Mouse (Mus musculus) thymus, adult 18-20 months (tissue): ENCODE data around the gene Txnrd2.

Experiments
- DNase-seq, 2 experiments: peaks; one replicate each; pipeline ENCODE4 v3.0.0; 2022; ENCODE audit warnings: mixed read lengths in 2 of 2

Gene Txnrd2

DNA sequence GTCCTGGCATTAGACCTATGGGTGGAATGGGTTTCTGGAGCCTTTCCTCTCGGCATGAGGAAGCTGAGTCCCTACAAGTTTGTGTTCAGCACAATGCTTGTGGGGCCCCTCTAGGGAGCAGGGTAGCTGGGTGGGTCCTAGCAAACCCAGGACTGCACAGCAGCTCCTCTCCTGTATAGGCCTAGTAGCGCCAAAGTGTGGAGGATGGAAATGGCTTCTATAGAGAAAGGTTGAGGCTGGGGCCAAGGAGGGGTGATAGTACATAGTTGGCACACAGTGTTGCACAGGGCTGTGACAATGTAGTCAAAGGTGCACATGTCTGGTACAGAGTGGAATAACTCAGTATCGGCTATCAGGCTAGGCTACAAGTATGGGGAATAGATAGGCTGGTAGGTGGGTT lies 32.1 kb upstream of the Txnrd2 start:
- DNase-seq = no peak

DNA sequence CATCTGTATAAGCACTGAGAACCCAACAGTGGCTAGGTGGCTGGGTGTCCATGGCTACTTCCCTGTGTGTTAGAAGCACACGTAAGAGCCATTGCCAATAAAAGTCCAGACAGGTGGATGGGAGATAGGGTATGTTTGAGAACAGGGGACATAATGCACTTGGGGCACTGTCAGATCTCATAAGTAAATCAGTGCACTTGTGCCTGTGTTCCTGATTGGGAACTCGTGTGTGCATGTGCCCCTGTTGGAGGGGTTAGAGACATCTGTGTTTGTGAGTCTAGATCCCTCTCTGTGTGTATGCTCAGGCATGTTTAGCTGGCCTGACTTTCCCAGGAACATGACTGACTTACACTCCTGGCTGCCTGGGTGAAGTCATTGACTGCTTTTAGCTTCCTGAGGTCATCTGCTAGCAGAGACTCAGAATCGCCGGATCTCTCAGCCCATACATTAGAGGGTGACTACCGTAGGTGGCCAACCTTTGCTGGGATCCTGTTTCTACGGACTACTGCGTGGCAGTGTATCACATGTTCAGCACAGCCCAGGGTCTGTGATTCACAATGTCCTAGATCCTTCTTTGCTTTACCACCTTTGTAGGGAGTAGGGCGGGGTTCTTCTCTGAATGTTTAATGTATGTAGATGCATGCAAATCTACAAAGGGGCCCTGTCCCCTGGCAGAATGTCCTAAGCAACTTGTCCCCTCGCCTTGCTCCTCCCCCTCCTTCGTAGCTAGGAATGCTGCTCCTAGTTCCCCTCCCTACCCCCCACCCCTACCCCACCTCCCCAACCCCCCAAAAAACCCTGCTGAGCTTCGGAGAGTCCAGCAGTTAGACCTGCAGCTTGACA lies 31.2 kb upstream of the Txnrd2 start:
- DNase-seq = no peak

- no peak for DNase-seq
Observed at GRCm38 (mm10) chr16:18395620-18396036, 30.6 kb upstream of the Txnrd2 start.

GRCm38 (mm10) chr16:18396201-18396600 lies 30.0 kb upstream of the Txnrd2 start:
- no peak for DNase-seq

GRCm38 (mm10) chr16:18396791-18397621 lies 29.2 kb upstream of the Txnrd2 start:
- no peak for DNase-seq

GRCm38 (mm10) chr16:18400028-18400427 lies 26.2 kb upstream of the Txnrd2 start:
- no peak for DNase-seq

DNA sequence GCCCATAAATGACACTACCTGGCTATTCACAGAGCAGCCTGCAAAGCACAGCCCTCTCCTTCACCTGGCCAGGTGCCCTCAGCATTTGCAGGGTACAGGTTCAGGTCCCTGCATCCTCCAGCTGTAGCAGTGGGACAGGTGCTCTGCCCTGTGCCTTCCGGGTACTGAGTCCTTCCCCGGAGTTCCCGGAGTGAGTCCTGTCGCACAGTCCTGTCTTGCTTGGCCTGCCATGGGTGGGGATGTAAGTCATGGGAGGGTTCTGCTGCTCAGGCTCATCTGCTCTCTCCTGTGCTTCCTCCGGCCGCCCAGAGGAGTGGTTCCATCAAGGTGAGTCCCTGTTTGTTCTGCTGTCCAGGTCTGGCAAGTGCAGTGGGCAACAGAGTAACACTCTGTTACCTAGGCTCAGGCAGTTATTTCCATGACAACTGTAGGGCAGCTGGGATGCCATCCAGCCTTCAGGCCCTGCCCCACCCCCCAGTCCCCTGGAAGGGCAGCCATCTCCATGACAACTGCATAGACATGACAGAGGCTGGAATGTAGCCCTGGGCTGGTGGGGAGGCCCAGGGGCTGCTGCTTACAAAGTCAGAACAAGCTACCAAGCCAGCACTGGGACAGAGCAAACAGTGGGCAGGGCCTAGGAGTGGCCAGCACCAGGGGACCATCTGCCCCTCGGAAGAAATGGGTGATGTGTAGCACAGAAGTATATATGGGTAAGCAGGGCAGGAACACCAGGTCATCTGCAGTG lies 25.5 kb upstream of the Txnrd2 start:
- DNase-seq = no peak

GRCm38 (mm10) chr16:18403285-18403684 lies 22.9 kb upstream of the Txnrd2 start:
- DNase-seq = no peak

- no peak for DNase-seq
Observed at GRCm38 (mm10) chr16:18405091-18405854, 20.9 kb upstream of the Txnrd2 start.

GRCm38 (mm10) chr16:18405876-18406275 lies 20.3 kb upstream of the Txnrd2 start:
- no peak for DNase-seq

- no peak for DNase-seq
Observed at GRCm38 (mm10) chr16:18406293-18406692, 19.9 kb upstream of the Txnrd2 start.

DNA sequence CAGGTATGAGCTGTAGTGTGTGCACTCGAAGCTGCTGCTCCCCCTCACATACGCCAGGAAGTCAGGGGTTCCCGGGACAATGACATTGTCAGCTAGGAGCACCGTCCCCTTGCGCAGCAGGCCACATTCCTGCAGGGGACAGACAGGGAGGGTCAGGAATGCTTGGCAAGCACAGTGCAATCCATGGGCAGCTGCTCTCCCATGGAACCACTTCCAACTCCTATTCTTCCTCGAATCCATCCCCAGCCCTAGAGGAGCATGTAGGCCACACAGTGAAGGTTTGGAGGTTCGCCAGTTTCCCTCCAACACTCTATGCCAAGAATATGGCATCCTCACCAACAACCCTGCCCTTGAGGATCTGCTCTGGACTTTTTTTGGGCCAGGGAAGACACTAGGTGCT lies 18.3 kb upstream of the Txnrd2 start:
- no peak for DNase-seq

DNA sequence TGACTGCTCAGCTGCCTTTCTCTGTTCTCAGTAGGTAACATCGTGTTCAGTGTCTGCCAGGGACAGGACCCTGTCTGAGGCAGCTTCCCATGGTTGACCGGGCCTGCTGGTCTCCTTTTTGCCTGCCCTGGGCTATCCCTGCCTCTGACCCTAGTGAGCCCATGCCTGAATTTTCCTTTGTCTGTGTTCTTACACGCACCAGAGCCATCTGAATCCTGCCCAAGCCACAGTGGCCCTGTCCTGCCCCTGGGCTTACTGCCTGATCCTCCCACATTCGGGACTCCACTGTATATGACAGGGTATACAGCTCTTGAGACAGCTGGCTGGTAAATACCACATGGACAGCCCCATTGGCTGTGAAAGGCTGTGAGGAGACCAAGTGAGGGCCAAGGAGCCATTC lies 16.4 kb upstream of the Txnrd2 start:
- DNase-seq = no peak

DNA sequence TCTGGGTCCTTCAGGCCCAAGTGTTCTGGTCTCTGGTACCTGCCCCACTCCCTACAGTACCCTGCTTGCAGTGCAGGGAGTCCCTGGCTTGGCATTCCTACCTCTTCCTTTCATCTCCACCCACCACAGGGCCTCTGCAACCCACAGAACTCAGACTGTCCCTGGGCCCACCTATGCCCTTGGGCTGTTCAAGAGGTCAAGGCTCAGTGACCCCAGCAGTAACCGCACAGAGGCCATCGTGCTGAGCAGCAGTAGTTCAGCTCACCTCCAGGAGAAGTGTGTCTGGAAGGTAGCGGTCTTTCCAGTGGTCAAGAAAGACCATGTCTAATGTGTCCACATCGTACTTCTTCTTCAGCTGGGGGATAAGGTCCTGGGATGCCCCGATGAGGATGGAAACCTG lies 15.8 kb upstream of the Txnrd2 start:
- DNase-seq = no peak

- no peak for DNase-seq
Observed at GRCm38 (mm10) chr16:18411026-18411649, 15.0 kb upstream of the Txnrd2 start.

DNA sequence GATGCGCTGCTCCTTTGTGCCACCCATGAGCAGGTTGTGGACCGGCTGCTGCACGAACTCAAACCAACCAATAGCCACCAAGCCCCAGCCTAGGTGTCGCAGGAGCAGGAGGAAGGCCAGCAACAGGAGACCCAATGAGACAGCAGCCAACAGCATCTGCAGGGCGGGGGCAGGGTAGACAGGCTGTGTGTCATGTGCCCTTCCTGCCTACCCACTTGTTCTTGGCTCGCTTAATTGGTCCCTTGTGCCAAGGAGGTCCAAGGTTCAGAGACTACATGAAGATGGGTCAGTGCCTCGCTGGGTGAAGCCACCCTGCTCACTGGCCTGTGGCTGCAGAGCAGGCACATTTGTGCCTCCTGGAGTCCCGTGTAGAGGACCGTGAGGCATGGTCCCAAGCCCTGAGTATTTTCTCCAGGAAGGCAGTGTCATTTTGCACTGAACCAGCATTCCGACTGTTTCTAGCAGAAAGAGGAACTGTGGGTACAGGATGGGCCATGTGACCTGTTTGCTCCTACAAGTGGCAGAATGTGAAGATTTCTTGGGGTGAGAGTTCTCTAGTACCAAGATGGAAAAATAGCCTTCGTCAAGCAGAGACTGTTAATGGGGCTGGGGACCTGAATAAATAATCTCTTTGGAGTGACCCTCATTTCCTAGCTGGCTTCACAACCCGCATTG lies 14.2 kb upstream of the Txnrd2 start:
- DNase-seq = peak in 1 of 2 experiments; percentile 51

DNA sequence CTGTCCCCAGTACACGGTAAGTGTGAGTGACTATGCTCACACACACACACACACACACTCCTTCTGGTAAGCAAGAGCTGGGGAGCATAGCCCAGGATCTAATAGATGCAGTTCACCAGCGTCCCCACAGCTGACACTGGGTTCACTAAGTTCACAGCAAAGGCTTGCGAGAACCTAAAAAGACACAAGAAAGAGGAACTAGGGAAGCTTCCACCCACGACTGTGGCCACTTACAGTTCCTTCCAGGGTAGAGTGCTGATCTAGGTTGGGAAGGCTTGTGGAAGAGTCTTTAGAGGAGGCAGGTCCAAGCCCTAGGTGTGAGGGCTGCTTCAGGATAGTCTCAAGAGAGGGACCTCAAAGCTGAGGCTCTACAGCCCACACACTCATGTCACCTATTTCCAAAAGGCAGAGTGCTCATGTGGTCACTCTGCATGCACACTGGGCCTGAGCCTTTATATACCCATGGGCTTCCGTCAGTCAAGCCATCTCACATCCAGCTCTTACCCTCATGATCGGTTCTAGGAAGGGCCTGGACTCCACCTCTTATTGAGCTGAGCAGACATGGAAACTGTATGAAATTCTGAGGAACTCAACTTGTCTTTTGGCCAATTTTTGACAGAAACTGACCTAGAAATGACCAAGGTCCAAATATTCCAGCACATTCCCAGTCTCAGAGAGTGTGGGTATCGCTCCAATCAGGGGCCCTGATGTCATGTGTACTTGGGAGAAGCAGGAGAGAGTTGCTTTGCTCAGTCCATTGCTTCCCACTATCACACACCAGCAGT lies 13.0 kb upstream of the Txnrd2 start:
- DNase-seq = no peak

DNA sequence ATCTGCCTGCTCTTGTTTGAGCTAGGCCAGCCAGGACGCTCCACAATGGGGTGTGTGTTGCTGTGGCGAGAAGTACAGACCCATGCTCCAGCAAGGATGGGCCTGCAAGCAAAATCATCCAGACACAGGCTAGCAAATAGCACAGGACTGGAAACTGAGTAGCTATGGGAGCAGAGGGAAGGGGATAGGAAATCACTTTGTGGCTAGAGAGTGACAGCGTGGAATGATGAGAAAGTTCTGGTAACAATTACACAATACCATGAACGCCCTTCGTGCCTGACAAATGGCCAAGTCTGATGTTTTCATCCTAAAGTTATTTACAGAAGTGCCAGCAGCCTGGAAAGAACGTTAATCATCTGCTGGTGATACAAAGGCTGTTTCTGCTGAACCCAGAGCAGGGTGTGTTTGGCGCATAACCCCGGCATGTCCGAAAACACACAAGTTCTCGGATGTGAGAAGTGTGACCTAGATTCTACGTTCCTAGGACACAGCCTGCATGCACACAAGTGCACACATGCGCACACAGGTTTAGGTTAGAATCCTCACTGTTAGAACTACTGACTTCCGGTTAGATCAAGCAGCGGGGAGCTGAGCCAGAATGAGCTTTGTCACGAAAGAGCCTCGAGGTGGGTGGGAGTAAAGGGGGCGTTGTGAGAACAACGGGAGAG lies 10.0 kb upstream of the Txnrd2 start:
- DNase-seq = no peak

DNA sequence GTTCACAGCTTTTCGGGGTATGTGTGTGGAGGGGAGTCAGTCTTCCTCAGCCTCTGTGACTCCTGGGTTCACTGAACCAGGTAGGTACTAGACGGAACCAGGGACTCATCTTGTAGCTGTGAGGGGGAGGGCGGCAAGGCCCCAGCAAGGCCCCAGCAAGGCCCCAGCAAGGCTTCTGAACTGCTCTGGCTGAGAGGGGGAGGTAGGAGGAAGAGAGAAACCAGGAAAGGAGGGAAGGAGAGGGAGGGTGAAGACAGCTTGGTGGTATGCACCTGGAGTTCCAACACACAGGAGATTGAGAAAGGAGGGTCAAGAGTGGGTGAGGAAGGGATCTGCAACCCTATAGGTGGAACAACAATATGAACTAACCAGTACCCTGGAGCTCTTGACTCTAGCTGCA lies 9.3 kb upstream of the Txnrd2 start:
- DNase-seq = no peak

DNA sequence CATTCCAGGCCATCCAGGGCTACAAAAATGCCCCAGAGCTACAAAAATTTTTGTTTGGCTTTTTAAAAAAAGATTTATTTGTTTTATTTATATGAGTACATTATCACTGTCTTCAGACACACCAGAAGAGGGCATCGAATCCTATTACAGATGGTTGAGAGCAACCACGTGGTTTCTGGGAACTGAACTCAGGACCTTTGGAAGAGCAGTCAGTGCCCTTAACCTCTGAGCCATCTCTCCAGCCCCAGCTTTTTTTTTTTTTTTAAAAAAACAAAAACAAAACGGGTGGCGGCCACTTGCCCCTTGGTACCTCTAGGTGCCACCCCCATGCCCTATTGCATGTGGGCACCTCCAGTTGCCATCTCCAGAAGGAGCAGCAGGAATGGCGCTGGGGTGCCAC lies 8.7 kb upstream of the Txnrd2 start:
- DNase-seq = no peak
